Mouse (Mus musculus): ENCODE measurements at regions not wholly inside any gene's neighbourhood (a gene's known extent, or its start where the extent isn't known, plus 50 kb on each side); places are given as distances from the start of the nearest gene placed in this dataset.

DNA sequence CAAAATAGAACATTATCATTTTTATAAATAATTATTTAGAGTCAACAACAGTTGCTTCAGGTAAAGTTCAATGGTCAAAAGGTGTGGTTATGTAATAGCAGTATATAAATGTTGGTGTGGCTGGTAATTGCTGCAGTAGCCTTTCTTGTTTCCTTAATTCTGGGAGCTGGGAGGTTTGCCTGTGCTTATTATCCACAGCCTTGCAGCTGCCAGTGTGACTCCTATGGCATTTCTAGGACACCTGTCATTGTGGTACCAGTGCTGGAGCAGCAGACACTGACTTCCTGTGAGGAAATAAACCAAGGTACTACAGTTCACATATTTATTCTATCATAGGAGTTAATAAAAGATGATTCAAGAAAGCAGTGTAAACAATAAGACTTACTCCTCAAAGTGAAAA is 65.6 kb downstream of the P2ry1 start:
- TF ChIP-seq CTCF (conservative IDR thresholded peaks at IDR 0.05; ENCODE audit: insufficient read depth, insufficient read length, low read depth, low read length) (no peak), POLR2A (IDR thresholded peaks at IDR 0.05; ENCODE audit: low read depth, low read length) (no peak)

Measured in kidney, adult 2 months (tissue).